Mouse (Mus musculus) retina, embryonic 14.5 days (tissue): ENCODE results near the gene Aldh1a2.
A peak's percentile ranks its signal among the peaks of the same experiment; 100 is the strongest.

Experiments used
- DNase-seq: peaks from one replicate; pipeline ENCODE4 v3.0.0-alpha.2; 2015; ENCODE audit warnings: low spot score

The Aldh1a2 gene

DNA sequence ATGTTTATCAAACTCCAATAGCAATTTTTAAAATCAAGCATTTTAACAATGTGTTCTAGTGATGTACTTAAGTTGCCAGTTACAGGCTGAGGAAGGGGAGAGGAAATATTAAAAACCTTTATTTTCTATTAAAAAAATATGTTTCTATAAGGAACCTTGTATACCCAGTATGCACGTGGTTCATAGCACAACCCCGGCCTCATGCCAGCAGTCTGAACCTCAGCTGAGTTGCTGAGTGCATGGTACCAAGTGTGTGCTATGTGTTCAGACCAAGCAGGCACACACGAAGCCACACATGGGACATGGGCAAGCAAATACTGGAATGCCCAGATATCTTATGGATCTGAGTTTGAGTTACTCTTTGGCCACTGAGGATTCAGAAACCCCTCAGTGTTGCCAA is 74.2 kb downstream of the Aldh1a2 start:
- DNase-seq: no peak

DNA sequence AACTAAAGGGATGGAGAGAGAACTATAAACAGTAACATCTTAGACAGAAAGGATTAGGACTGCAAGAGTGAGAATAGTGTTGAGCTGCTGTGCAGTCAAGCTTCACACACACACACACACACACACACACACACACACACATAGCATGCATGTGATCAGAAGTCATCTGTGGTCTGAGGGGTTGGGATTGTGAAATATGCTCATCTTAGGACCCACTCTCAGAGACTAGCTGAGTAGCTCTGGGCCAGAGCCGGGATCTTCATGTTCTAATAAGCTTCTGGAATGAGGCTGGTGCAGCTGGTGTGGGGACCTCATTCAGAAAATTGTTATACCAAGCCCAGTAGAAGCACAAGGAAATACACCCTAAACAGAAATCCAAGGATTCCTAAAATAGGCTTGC is 75.1 kb downstream of the Aldh1a2 start:
- DNase-seq: no peak

GRCm38 (mm10) chr9:71295501-71295900 is 79.9 kb downstream of the Aldh1a2 start:
- DNase-seq: no peak

- no peak for DNase-seq
These were observed 88.0 kb downstream of the Aldh1a2 start for GRCm38 (mm10) chr9:71303594-71303993.

- DNase-seq: no peak
These were observed 91.7 kb downstream of the Aldh1a2 start for GRCm38 (mm10) chr9:71307106-71307789.

DNA sequence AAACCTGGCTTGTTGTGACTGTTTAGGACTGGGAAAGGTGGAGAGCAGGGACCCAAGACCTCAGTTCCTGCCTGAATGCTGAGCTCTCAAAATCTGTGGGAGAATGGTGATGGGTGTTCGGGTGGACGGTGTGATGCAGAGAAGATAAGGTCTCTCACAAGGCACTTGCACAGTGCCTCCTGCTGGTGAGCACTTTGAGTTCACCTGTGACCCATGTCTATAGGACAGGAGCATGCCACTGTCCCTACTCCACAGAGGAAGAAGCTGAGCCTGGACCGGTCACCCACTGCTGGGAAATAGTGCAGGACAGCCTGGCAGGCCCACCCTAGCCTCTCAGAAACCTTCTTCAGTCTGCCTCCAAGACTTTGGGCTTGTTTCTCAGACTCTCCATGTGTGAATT is 100.4 kb downstream of the Aldh1a2 start:
- no peak for DNase-seq

GRCm38 (mm10) chr9:71317096-71317920 is 101.7 kb downstream of the Aldh1a2 start:
- no peak for DNase-seq

GRCm38 (mm10) chr9:71317921-71318241 is 102.3 kb downstream of the Aldh1a2 start:
- no peak for DNase-seq

DNA sequence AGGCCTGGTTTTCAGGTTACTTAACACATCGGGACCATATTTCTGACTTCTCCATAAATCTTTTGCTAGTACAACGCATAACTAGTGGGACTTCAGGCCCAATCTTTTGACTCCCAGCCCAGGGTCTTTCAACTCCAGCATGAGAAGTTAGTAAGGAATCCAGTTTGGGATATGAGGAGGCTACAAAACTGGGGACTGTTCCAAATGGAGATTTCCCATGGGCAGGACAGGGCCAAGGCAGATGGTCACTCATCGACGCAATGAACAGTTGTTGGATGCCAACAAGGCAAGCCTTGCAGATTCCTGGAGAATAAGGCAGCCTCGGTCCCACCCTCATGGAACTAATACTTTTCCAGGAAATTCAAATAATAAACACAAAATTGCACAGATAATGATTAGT is 104.2 kb downstream of the Aldh1a2 start:
- no peak for DNase-seq

DNA sequence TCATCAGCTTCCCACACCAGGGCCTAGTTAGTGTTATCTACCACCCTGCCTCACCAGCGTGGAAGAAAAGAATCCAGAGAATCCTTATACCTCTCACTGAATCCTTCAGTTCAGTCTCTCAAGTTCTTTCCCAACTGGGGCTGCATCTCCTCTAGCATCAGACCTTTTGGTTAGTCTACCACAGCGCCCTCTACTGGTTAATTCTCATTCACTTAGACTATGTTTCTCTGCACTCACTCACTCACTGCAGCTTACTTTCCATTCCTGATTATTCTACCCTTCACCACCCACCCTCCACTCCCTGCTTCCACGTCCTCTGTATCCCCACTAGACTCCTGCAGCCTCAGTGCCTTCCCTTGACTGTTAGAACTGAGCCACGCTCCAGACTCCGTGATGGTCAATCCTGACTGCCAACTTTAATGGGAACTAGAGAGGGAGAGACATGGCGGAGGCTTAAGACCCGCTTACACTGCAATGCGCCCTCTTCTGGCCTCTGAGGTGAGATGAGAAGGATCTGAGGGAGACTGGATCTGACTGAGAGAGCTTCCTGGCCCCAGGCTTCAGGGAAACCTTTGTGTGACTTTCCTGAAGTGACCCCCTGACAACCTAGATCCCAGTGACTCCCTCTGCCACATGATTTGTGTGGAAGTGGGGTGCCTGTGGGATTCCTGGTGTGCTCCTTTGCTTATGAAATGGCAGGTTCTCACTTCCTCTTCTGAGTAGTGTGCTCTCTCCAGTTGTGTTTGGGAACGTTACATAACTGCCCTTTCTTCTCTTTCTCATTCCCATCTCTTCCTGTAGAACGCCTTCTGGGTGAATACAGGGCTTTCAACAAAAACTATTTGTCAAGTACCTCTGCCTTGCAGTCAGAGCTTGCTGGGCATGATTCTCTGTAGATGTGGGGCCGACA is 104.9 kb downstream of the Aldh1a2 start:
- DNase-seq: peak; percentile 43

GRCm38 (mm10) chr9:71321436-71321835 is 105.8 kb downstream of the Aldh1a2 start:
- no peak for DNase-seq

- DNase-seq: peak; percentile 15
These were observed 106.3 kb downstream of the Aldh1a2 start for GRCm38 (mm10) chr9:71321871-71322270.

DNA sequence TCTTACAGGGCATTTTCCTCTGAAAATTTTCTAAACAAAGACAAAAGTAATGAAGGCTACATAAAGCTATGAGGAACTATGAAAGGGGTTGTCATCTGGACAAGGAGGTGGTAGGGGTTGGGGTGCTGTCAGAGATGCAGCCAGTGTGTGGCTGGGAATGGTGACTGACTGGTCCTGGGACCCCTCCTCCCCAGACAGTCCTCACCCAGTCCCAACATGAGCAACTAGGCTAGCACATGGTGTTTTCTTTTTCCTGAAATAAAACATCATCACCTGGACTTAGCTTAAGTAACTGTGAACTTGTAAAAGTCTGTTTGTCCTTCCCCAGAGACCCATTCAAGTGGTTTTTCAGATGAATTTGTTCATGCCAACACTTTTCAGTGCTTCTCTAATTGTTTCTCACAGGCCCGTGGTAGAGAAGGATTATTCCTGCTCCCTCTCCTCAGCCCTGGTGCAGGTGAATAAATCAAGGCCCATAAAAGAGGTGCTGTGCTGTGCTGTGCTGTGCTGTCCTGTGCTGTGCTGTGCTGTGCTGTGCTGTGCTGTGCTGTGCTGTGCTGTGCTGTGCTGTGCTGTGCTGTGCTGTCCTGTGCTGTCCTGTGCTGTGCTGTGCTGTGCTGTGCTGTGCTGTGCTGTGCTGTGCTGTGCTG is 107.8 kb downstream of the Aldh1a2 start:
- DNase-seq: no peak

GRCm38 (mm10) chr9:71324060-71324459 is 108.5 kb downstream of the Aldh1a2 start:
- no peak for DNase-seq

DNA sequence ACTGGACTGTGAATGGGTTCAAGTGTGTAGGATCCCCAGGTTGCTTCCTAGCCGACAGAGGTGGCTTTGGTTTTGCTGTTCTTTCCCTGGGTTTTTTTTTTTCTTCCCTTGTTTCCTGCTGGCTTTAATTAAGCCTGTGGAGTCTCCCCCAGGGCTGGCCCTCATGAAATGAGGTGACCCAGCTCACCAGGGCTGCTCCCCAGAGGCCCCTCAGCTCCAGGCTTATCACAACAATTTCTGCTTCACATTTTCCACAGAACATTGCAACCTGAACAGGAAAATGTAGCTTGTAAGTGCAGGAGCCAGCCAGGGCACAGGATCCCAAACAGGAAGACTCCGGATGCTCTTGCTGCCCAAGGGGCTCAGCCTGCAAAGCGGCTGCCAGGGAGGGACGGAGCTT is 110.7 kb downstream of the Aldh1a2 start:
- DNase-seq: no peak

- no peak for DNase-seq
These were observed 116.1 kb downstream of the Aldh1a2 start for GRCm38 (mm10) chr9:71331661-71332060.

GRCm38 (mm10) chr9:71336674-71337073 is 121.1 kb downstream of the Aldh1a2 start:
- no peak for DNase-seq

DNA sequence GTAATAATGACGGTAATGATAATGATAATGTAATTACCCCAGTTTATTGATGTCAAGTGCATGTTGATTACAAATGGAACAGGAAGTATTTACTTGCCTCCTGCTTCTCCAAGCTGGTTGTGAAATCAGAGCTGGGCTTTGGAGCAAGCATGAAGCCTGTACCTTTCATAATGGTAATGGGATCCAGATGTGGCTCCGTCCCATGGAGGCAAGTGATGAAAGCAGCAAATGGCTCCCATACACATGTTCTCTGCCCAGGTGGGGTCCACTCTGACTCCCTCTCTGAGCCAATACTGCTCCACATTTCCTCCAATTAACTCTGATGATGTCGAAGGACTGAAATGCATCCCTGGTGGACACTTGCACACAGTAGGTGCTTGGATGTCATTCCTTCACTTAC is 121.8 kb downstream of the Aldh1a2 start:
- DNase-seq: no peak

GRCm38 (mm10) chr9:71340116-71340515 is 124.5 kb downstream of the Aldh1a2 start:
- no peak for DNase-seq
